Mouse (Mus musculus): ENCODE data around the gene Rilpl1. TPM values are rescaled to one million over a fixed set of nuclear protein-coding genes. Genes with fewer than 3 reads are reported as not detected.

Gene Rilpl1
- 2.2 to 3.1 TPM (median 2.3 TPM) in 4 replicates for total RNA-seq (2023)

DNA sequence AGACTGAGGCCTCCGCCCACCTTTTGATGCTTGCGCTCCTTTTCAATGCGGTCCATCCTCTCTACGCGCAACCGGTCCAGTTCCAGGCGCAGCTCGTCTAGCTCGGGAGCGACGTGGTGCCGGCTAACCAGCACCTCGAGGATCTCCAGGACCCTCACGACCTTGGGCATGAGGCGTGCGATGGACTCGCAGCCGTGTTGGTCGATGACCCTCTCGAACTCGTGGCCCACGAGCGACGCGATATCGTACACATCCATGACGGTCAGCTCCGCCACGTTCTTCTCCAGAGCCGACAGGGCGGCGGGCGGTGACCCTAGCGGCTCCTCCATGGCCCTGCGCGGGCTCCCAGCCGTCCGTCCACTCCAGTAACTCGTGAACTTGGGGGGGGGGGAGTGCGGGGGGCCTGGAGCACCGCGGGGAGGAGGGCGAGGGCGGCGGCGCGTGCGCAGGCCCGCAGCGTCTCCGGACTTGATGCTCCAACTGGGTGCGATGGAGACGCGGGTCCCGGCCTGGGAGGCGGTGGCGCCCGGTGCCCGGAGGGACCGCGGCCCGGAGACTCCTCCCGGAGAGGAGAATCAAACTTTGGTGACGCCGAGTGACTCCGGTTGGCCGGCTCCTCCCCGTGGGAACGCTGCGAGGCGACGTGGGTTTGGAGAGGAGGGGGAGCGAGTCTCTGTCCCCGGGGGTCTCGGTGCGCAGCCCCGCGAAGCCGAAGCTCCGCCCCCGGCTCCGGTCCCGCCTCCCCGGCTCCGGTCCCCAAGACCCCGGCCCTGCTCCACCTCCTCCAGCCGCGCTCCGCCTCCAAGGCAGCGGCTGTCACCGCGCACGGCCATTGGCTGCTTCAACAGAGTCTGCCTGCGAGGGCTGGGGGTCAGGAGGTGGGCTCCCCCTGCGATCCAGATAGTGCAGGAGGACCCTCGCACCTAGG lies at the start of gene Rilpl1:
TSS of gene Rilpl1 (minus strand) at position 737 of the 928 bp plus-strand sequence.

GRCm38 (mm10) chr5:124578633-124579317 lies 47.6 kb upstream of the Rilpl1 start, which contains the start of the genes Eif2b1 and Gtf2h3:
Gene Eif2b1 (minus strand): TSS chr5:124579131.
Gene Gtf2h3 (plus strand): TSS chr5:124579140.

GRCm38 (mm10) chr5:124552558-124553307 lies 21.5 kb upstream of the Rilpl1 start, which contains the start of gene Ddx55:
Gene Ddx55 (plus strand): TSS chr5:124552864.

GRCm38 (mm10) chr5:124540383-124540786 lies 9.2 kb upstream of the Rilpl1 start, which contains the start of gene Tmed2:
Gene Tmed2 (plus strand): TSS chr5:124540695.

DNA sequence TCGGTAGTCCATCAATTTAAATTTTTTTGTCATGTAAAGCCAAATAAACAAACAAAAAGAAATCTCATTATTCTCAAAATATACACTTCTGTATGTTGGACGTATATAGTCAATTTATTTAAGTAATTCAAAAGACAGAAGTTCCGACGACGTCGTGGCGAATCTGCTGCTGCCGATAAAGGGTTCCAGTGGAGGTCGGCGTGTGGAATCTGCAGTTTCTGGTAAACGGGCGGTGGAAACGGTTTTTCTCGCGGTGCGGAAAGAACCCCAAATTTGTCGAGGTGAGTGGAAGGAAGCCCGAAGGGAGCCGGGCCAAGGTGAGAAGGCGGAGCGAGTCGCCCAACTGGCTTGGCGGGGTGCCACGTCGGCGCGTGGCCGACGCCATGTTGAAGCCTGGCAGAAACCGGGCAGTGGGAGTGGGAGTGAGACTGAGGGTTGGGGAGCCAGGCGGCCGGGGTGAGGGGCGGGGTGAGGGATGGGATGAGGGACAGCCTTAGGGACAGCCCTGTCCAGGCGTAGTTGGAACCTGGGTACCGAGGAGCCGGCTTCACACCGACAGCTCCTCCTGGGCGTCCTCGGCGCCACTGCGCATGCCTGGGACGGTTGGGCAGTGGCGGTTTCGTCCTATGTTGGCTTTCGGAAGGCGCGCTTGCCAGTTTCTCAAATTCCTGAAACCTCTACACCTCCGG lies 48.1 kb downstream of the Rilpl1 start, which contains the start of gene Snrnp35:
TSS of gene Snrnp35 (plus strand) at position 169 of the 689 bp plus-strand sequence.

Other genes starting within 250 kb of the Rilpl1 start
- 29.8 to 33.9 TPM (median 31.7 TPM) in 4 replicates for gene Mphosph9, start 203.4 kb downstream of the Rilpl1 start, total RNA-seq (2023)
- 4.3 to 7.0 TPM (median 6.5 TPM) in 4 replicates for gene 2810006K23Rik, start 203.3 kb downstream of the Rilpl1 start, total RNA-seq (2023)
- gene Cdk2ap1, start 168.3 kb downstream of the Rilpl1 start, total RNA-seq (2023), result 96.6 to 111 TPM (median 101 TPM) in 4 replicates
- gene Sbno1, start 105.4 kb downstream of the Rilpl1 start, total RNA-seq (2023), result 216 to 228 TPM (median 222 TPM) in 4 replicates
- 47.3 to 58.4 TPM (median 50.8 TPM) in 4 replicates for gene Kmt5a, start 91.5 kb downstream of the Rilpl1 start, total RNA-seq (2023)
- gene Rilpl2, start 53.0 kb downstream of the Rilpl1 start, total RNA-seq (2023), result 165 to 186 TPM (median 173 TPM) in 4 replicates
- gene Snrnp35, start 48.3 kb downstream of the Rilpl1 start, total RNA-seq (2023), result 15.0 to 20.5 TPM (median 17.3 TPM) in 4 replicates
- 103 to 116 TPM (median 110 TPM) in 4 replicates for gene Tmed2, start 9.3 kb upstream of the Rilpl1 start, total RNA-seq (2023)
- gene Ddx55, start 21.5 kb upstream of the Rilpl1 start, total RNA-seq (2023), result 39.5 to 42.4 TPM (median 41.7 TPM) in 4 replicates
- gene Eif2b1, start 47.7 kb upstream of the Rilpl1 start, total RNA-seq (2023), result 22.8 to 36.2 TPM (median 33.7 TPM) in 4 replicates
- gene Gtf2h3, start 47.7 kb upstream of the Rilpl1 start, total RNA-seq (2023), result 27.6 to 35.1 TPM (median 34.4 TPM) in 4 replicates
- 46.0 to 62.9 TPM (median 54.8 TPM) in 4 replicates for gene Atp6v0a2, start 97.2 kb upstream of the Rilpl1 start, total RNA-seq (2023)
- gene Dnah10, start 193.7 kb upstream of the Rilpl1 start, total RNA-seq (2023), result 0.06 TPM in 1 of 4 replicates, not detected in the others